Mouse (Mus musculus): ENCODE results near the gene Dab1.

The Dab1 gene

DNA sequence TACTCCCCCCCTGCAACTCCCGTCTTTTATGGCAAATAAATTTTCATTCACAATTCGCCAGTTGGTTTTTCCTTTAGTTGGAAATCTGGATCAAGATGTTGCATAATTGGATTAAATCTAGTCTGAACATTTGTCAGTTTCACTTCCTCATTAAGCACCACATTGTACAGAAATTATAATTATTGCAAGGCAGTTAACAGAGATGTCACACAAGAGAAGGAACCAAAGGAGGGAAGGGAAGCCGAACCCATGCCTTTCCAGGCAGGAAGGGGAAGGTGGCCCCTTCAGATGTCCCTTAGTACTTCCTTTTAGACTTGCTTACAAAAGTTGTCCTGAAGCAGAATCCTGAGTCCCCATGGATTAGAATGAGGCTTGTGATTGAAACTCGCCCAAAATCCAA is 1078.5 kb downstream of the Dab1 start:
- no peak for DNase-seq

- no peak for DNase-seq
Measured at GRCm38 (mm10) chr4:104705664-104706645, 1086.8 kb downstream of the Dab1 start.

DNA sequence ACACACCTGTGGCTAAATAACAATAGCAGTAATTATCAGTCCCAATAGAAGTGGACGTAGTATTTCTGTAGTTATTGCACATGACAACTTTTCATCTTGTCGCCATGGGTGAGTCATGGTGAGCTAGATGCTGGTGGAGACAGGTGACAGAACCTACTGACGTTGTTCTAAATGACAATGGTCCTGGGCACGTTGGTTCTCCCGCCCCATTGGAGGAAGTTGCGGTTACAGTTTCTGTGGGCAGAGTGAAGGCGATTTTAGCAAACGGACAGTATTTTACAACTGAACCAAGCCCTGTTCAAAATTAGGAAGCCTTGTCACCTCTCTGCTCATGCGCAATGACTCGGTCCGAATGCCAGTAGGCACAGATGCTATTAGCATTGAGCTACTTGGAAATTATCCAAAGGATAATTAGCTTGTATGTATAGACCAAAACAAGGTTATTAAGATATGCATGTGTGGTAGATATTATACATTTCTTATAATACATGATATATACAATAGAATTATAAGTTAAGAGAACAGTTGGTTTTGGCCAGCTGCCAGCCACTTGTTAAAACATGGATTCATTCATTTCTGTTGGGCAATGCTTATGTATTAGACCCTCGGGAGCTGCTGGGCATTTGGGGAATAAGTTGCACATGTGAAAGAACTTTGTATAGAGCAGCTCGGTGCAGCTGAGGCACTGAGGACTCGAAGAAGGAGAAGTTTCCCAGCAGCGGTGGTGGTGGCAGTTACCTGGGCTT is 1093.4 kb downstream of the Dab1 start:
- no peak for DNase-seq

- no peak for DNase-seq
Measured at GRCm38 (mm10) chr4:104714925-104715519, 1095.9 kb downstream of the Dab1 start.

DNA sequence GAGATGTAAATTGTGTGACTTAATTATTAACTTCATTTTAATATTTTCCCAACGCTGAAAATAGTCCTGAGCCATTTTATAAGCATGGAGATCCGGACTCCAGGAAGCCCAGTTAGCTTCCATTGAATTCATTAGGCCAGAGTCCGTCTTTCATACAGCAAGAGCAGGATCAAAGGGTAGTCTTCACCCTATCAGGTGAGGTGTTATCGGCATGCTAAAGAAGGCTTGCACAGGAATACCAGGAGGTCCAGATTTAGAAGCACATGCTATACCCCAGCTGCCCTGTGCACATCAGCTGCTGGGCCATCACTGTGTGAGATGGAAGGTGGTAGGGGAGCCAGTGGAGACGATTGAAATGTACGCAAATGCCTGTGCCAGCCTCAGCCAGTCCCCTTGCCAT is 1096.7 kb downstream of the Dab1 start:
- DNase-seq = no peak

GRCm38 (mm10) chr4:104716506-104716905 is 1097.3 kb downstream of the Dab1 start:
- DNase-seq = no peak

GRCm38 (mm10) chr4:104718973-104719795 is 1100.0 kb downstream of the Dab1 start:
- DNase-seq = peak; percentile 19

DNA sequence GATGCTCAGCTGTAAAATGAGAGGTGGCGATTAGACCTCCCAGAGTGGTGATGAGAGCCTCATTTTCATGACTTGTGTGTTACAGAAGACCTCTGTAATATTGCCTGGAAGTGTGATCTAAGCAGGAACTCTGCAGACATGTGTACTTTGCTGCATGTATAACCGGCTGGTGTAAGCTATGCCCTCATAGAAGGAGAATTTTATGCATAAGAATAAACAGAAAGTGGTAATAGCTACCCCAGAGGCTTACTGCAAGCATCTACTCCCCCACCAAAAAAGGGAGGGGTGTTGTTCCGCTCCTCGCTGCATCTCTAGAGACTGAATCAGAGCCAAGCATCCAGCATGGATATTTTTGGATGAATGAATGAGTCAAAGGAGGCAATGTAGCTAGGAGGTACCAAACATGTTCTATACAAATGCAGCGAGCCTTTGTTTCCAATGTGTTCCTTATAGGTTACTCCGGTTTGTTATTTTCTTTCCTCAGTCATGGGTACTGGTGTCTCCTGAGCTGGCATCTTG is 1104.4 kb downstream of the Dab1 start:
- DNase-seq = no peak

- DNase-seq = no peak
Measured at GRCm38 (mm10) chr4:104724258-104724657, 1105.1 kb downstream of the Dab1 start.

DNA sequence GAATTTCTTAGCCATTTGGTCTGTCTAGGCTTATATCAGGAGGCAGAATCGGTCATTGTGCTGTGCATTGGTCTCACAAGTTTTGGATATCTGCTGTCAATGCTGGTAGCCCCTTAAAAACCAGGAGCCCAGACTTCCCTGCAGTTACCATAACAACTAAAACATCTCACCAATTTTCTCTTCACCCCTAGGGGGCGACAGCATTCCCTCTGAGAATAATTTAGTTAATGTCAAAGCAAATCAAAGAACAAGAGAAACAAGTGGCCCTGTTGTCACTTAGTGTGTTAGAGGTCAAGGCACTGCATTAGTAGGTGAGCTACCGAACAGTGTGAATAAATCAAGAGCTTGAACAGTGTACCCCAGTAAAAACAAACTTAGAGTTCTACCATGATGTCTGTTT is 1106.5 kb downstream of the Dab1 start:
- DNase-seq = peak; percentile 32

DNA sequence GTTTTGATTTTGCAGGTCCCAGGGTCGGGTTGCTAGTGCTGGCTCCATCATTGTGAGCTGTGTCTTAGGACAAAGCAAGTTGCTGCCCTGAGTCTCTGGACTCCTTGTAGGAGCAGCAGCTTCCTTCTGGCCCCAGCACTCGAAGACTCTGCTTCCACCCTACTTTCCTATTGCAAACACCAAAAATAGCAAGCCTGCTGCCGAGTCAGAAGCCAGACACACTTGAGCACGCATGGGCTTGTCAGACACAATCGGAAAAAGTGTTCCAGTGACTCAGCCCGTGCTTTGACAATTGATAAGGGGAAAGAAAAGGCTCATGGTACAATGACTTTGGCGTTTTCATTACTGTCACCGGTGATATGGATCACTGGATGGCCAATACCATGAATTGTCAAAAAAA is 1110.0 kb downstream of the Dab1 start:
- DNase-seq = no peak

DNA sequence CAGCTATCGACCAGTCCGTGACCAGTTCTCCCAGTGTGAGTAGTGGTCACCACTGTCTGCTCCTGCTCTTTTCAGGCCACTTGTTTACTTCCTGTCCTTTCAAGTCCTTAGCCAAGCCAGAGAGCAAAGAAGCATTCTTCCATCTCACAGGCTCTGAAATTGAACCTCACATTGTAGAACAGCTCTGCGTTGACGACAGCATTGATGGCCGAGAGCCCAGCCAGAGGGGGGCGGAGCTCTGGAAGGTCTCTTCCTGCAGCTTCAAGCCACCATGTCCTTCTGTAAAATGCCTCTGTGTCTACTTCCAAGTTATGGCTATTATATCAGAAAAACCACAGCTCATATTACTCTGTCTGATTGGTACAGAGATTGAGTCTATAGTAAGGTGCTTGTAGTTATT is 1127.3 kb downstream of the Dab1 start:
- peak; percentile 26 for DNase-seq

GRCm38 (mm10) chr4:104754090-104754489 is 1134.9 kb downstream of the Dab1 start:
- no peak for DNase-seq

GRCm38 (mm10) chr4:104760878-104761624 is 1141.9 kb downstream of the Dab1 start:
- no peak for DNase-seq

- no peak for DNase-seq
Measured at GRCm38 (mm10) chr4:104766065-104766464, 1146.9 kb downstream of the Dab1 start, which contains the start of gene C8b. Gene C8b (plus strand): TSS chr4:104766317.

GRCm38 (mm10) chr4:104768190-104768589 is 1149.0 kb downstream of the Dab1 start:
- DNase-seq = no peak

DNA sequence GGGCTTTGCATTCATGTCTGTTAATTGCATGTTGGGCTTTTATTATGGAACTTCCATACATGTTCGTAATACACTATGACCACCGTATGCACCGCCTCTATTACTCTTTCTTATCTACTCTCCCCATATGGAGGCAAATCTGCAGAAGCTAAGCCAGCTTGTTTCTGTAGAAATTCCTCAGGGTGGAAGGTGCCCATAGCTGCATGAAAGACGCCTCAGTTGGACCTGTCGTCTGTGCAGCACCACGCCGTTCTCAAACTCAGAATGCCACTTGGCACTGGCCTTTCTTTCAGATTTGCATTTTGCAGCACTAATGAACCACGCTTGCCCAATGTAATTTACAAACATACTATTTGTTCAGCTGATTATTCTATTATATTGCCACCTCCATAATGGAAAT is 1150.4 kb downstream of the Dab1 start:
- DNase-seq = no peak

GRCm38 (mm10) chr4:104770331-104770730 is 1151.2 kb downstream of the Dab1 start:
- DNase-seq = no peak

DNA sequence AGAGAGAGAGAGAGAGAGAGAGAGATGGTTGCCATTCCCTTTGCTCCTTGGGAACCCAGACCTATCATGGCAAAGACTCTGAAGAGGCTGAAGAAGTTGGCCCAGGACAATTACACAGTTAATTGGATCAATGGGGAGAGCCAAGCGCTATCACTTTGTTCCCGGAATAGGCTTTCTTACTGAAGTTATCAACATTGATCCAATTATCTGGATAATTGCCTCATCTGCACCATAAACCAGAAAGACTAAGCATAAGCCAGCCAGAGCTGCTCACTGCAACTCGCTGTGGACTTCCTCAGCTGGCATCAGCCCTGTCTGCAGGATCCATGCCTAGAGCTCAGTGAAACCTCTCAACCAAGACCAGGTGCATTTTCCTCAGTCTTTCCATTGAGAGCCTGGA is 1156.4 kb downstream of the Dab1 start:
- no peak for DNase-seq

- DNase-seq = no peak
Measured at GRCm38 (mm10) chr4:104779460-104779859, 1160.3 kb downstream of the Dab1 start.

- no peak for DNase-seq
Measured at GRCm38 (mm10) chr4:104781441-104781840, 1162.3 kb downstream of the Dab1 start.
